Mouse (Mus musculus): Measurements from ENCODE around the gene Gas7.

Gas7 gene

GRCm38 (mm10) chr11:67577472-67577871 lies 122.2 kb downstream of the Gas7 start:
- no peak for DNase-seq (ENCODE audit: low read depth)

- DNase-seq (ENCODE audit: low read depth) = no peak
These were observed 122.8 kb downstream of the Gas7 start for GRCm38 (mm10) chr11:67577994-67578393.

DNA sequence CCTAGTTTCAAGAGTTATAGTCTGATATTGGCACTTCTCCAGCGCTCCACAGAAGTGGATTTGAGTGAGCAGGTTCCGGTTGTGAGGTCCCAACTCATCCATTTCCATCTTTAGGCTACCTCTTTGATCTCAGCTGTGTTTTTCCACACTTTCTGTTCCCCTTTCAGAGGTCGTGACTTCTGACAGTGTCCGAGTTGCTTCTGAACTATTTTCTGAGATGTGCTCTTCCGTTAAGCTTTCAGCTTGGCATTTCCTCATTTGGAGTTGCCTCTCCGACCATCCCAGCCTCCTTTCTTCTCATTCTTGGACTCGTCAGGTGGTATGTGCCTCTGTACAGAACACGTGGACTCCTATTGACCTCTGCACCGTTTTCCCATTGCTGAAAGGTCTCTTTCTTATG lies 123.9 kb downstream of the Gas7 start:
- DNase-seq (ENCODE audit: low read depth) = no peak

- DNase-seq (ENCODE audit: low read depth) = peak; percentile 93
These were observed 126.3 kb downstream of the Gas7 start for GRCm38 (mm10) chr11:67581549-67581948.

DNA sequence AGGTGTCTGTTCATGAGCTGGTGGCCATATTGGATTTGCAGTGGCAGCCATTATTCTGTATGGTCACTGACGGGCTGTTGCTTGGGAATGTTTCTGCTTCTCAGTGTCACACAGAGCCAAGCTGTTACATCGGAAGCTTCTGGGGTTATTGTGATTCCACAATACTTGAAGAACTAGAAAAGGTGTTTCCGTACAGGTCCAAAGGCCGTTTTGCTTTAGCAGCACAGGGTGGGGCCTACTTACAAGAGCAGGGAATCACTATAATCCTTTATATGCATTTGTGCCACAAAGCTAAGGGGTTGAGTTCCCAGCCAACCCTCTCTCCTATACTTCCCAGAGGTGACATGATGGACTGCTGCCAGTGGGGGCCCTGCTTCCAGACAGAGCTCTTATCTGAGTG lies 127.3 kb downstream of the Gas7 start:
- DNase-seq (ENCODE audit: low read depth) = no peak

- DNase-seq (ENCODE audit: low read depth) = no peak
These were observed 129.8 kb downstream of the Gas7 start for GRCm38 (mm10) chr11:67585016-67585415.

DNA sequence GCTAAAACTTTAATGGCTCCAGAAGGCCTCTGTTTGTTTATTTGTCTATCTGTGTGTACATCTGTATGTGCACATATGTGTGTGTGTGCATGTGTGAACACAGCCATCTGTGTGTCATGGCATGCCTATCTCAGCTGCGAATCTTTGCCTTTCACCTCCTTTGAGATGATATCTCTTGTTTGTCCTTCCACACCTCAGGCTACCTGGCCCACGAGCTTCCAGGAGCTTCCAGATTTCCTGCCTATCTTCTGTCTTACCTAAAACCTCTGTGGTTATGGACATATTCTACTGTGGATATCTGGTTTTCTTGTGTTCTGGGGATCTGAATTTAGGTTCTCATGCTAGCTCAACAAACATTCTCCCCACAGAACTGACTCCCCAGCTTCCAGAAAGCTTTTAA lies 130.4 kb downstream of the Gas7 start:
- DNase-seq (ENCODE audit: low read depth) = no peak

- peak; percentile 89 for DNase-seq (ENCODE audit: low read depth)
These were observed 131.2 kb downstream of the Gas7 start for GRCm38 (mm10) chr11:67586231-67586994.

GRCm38 (mm10) chr11:67588196-67588827 lies 133.1 kb downstream of the Gas7 start:
- DNase-seq (ENCODE audit: low read depth) = no peak

- peak; percentile 52 for DNase-seq (ENCODE audit: low read depth)
These were observed 133.6 kb downstream of the Gas7 start for GRCm38 (mm10) chr11:67588828-67589314.

DNA sequence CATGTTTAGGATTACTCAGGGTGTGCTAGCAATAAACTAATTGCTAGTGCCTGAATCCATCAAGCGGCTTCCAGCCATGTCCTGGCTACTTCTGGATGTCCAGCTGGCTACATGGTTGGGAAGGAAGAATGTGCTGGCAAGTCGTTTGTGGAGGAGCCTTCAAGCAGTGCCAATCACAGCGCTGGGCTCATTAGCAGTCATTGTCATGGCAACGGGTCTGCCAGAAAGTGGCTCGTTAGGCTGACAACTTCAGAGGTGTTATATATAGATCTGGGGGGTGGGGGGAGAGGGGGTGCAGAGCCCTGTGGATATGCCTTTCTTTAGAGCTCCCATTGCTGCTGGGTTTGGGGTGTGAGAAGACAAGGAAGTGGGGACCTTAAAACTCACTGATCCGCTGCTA lies 141.0 kb downstream of the Gas7 start:
- no peak for DNase-seq (ENCODE audit: low read depth)

DNA sequence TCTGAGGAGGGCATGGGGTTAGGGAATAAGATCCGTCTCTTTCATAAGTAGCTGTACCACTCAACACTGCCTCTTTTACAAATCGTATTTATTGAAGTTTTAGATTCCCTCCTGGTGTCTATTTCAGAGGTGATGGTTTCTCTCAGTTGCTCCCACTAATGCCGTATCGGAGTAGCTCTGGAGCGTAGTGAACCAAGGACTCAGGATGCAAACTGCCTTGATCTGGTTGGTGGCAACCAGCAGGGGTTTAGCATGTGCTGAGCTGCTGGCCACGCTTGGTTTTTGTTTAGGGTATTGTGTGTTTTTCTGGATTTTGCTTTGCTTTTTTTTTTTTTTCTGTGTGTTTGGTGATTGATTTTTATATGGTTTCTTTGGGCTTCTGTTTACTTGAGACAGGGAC lies 141.6 kb downstream of the Gas7 start:
- no peak for DNase-seq (ENCODE audit: low read depth)

DNA sequence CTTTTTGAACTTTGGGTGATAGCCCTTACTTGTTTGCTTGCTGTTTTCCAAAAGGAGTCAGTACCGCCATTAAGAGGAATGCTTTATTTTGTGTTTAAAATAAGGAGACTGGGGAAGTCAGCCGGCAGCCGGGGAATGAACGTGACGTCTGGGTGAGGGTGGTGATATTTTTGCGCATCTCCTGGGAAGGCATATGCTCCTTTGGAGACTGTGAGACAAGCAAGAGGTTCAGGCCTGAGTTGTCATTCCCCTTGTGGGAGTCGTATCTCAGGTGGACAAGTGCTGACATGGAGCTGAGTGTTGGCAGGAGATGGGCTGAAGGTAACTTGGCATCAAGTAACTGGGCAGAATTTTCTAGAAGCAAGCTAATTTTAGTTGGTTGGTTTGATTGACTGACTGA lies 142.2 kb downstream of the Gas7 start:
- no peak for DNase-seq (ENCODE audit: low read depth)

DNA sequence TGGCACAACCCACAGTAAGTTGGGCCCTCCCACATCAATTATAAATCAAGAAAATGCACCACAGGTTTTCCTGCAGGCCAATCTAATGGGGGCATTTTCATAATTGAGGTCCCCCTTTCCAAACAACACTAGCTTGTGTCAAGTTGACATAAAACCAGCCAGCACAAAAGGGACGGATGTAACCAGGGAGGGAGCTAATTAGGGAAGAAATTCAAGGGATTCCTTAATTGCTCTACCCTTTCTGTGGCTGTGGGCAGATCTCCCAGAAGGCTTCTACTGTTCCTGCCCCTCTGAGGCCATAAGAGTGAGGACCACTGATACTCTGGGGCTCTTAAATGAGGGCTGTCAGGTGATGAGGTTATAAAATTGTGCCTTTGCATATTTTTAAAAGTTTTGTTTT lies 143.9 kb downstream of the Gas7 start:
- DNase-seq (ENCODE audit: low read depth) = no peak

GRCm38 (mm10) chr11:67600710-67601430 lies 145.6 kb downstream of the Gas7 start:
- DNase-seq (ENCODE audit: low read depth) = peak; percentile 90

DNA sequence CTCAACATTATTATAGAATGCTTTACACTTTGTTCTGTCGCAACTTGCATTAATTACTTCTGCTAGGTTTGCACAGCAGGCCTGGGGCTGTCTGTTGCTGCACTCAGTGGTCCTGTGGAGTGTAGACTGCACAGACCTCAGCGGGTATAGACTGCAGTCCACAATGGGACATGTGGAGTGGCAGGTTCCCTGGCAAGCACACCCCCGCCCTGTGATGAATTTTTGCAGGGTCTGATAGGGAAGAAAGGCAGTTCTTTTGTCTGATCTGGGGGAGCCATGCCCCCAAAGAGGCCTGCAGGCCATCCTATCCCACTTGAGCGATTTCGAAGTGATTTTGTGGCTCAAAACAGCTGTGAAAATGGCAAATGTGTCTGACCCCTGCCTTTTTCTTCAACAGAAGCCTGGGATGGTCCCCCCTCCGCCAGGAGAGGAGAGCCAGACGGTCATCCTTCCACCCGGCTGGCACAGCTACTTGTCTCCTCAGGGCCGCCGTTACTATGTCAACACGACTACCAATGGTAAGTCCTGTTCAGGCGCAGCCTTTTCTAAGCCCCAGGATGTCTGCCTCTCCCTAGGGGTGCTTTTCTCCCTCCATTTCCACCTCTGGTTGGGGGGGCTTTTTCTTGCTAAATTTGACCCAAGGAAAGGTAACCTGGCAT lies 147.6 kb downstream of the Gas7 start:
- DNase-seq (ENCODE audit: low read depth) = no peak

DNA sequence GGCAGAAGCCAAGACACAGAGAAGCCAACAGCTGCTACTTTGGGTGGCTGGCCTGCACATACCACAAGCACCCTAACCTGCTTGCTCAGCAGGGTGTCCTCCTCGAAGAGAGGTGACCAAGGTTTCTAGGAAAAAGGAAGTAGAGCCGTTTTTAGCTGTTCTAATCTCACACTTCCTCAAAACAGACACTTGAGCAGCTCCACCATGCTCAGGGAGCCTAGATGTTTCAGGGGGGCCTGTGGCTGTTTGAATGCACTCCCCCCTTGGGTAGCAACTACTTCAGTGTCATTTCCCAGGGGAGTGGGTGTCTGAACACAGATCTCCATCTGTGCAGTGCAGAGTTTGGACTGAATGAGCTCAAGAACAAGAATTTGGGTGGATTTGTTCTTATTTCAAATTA lies 149.2 kb downstream of the Gas7 start:
- no peak for DNase-seq (ENCODE audit: low read depth)

GRCm38 (mm10) chr11:67608114-67608683 lies 153.0 kb downstream of the Gas7 start:
- DNase-seq (ENCODE audit: low read depth) = no peak

- DNase-seq (ENCODE audit: low read depth) = no peak
These were observed 157.1 kb downstream of the Gas7 start for GRCm38 (mm10) chr11:67612158-67612839.

- DNase-seq (ENCODE audit: low read depth) = peak; percentile 74
These were observed 161.5 kb downstream of the Gas7 start for GRCm38 (mm10) chr11:67616557-67617239.

DNA sequence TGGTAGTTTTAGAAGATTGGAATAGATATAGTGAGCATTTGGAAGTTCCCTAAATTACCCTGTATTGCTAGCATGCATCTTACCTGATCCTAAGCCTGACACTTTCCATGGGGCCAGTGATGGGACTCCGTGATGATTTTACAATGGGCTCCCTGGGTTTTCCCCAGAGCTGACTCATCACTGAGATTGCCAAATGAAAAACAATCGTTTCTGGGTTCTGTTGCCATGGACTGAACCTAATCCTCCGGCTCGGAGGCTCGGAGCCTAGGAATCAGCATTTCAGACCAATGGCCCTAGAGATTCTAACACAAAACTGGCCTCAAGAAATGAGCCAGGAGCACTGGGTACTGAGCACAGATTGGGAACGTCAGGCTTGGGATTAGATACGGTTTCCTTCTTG lies 167.1 kb downstream of the Gas7 start:
- DNase-seq (ENCODE audit: low read depth) = peak; percentile 81

Data from NIH3T3 (cell line).